Mouse (Mus musculus) limb, embryonic 14.5 days (tissue): ENCODE results near the gene Pank2. TPM values are rescaled to one million over a fixed set of nuclear protein-coding genes. Genes with fewer than 3 reads are reported as not detected.

Experiments
- ATAC-seq: fragments of 200-750 bp; cut with Nextera tagmentation; 2 replicates; pipeline ENCODE4 v1.8.0; 2017; ENCODE audit warnings: low read depth, moderate number of reproducible peaks, moderate TSS enrichment; ENCODE audit not compliant: low FRiP score
- DNase-seq: peaks from one replicate; pipeline ENCODE4 v3.0.0-alpha.2; 2015; ENCODE audit warnings: low spot score
- H3K27ac ChIP-seq: fragments of 300-500 bp; sonication (generic); replicated peaks from 2 replicates; pipeline ENCODE4 v1.5.1; 2014; ENCODE audit warnings: low read depth, mild to moderate bottlenecking, low read length, moderate library complexity, mixed read lengths
- H3K27me3 ChIP-seq: fragments of 300-500 bp; sonication (generic); 2 replicates; pipeline ENCODE4 v1.6.1; 2014; ENCODE audit warnings: low read length, mixed read lengths; ENCODE audit not compliant: control insufficient read depth, insufficient read depth
- H3K36me3 ChIP-seq: fragments of 300-500 bp; sonication (generic); 2 replicates; pipeline ENCODE4 v1.6.1; 2014; ENCODE audit warnings: mild to moderate bottlenecking, low read length, moderate library complexity, mixed read lengths; ENCODE audit not compliant: control insufficient read depth, insufficient read depth
- H3K4me1 ChIP-seq: fragments of 300-500 bp; sonication (generic); 2 replicates; pipeline ENCODE4 v1.6.1; 2014; ENCODE audit warnings: antibody characterized with exemption, low read length, mixed read lengths; ENCODE audit not compliant: control insufficient read depth, insufficient read depth
- H3K4me2 ChIP-seq: fragments of 300-500 bp; sonication (generic); replicated peaks from 2 replicates; pipeline ENCODE4 v1.6.1; 2014; ENCODE audit warnings: low read depth, mild to moderate bottlenecking, low read length, moderate library complexity; ENCODE audit not compliant: severe bottlenecking
- H3K4me3 ChIP-seq: fragments of 300-500 bp; sonication (generic); replicated peaks from 2 replicates; pipeline ENCODE4 v1.5.1; 2014; ENCODE audit warnings: low read length
- H3K9ac ChIP-seq: fragments of 300-500 bp; sonication (generic); 2 replicates; pipeline ENCODE4 v1.6.1; 2014; ENCODE audit warnings: mild to moderate bottlenecking, low read depth, low read length, moderate library complexity; ENCODE audit not compliant: severe bottlenecking
- H3K9me3 ChIP-seq: fragments of 300-500 bp; sonication (generic); 2 replicates; pipeline ENCODE4 v1.6.1; 2016; ENCODE audit warnings: low read length; ENCODE audit not compliant: control insufficient read depth
- POLR2A ChIP-seq: fragments of 200-500 bp; IDR thresholded peaks from 2 replicates; pipeline ENCODE4 v1.8.0; 2012; ENCODE audit warnings: inconsistent platforms, mild to moderate bottlenecking, moderate library complexity, borderline replicate concordance; ENCODE audit not compliant: insufficient read depth, insufficient read length; ENCODE audit errors: extremely low read depth
- WGBS: fragments of 180-500 bp; shearing (Covaris S2); extraction: QIAGEN DNeasy Blood & Tissue Kit; methylation state at CpG from one replicate; pipeline ENCODE4 v1.1.7; 2014; 5-methylcytosine and 5-hydroxymethylcytosine counted together
- polyA plus RNA-seq, 2 experiments: library from polyadenylated mRNA; depleted of rRNA in 1 of 2; stranded (reverse) in 1 of 2; unstranded in 1 of 2; fragments of >200 nt; fragmentation: Nextera tagmentation in 1 of 2; extraction: Ambion mirVana in 1 of 2; gene quantifications; 2 replicates each; pipeline versions ENCODE4 v1.2.1 to v1.2.3; 2012 to 2014

The Pank2 gene
- polyA plus RNA-seq (2012; rRNA removed): 44.7 and 47.2 TPM in 2 replicates
- 44.6 and 50.0 TPM in 2 replicates for polyA plus RNA-seq (2014; fragmentation: Nextera tagmentation; extraction: Ambion mirVana)

GRCm38 (mm10) chr2:131262213-131262672 lies at the start of gene Pank2:
TSS of gene Pank2 (plus strand) at chr2:131262495.
- ATAC-seq (peak; percentile 99), DNase-seq (peak; percentile 98)
- Histone ChIP-seq H3K4me3 (peak within 1 kb of the TSS; percentile 67), H3K9me3 (no peaks in the 10 kb centered on the region), H3K9ac (peak within 1 kb of the TSS; percentile 95), H3K4me2 (peak within 1 kb of the TSS; percentile 72), H3K27me3 (no peaks in the 10 kb centered on the region), H3K4me1 (peaks cover 19% of the 10 kb centered on the region), H3K27ac (peak within 1 kb of the TSS; percentile 95), H3K36me3 (no peaks in the 10 kb centered on the region; the same call in 1 of the 2 replicates)
- WGBS: under 1% methylated on average over 41 of the region's 49 CpGs
- peak; percentile 90 for TF ChIP-seq POLR2A

GRCm38 (mm10) chr2:131213773-131214172 lies 48.5 kb upstream of the Pank2 start:
- ATAC-seq (no peak), DNase-seq (no peak)
- Histone ChIP-seq H3K4me2 (no peak overlapping the region), H3K36me3 (peaks cover 8% of the 10 kb centered on the region; the same call in 1 of the 2 replicates), H3K4me1 (peaks cover 5% of the 10 kb centered on the region), H3K4me3 (no peak overlapping the region), H3K9me3 (no peaks in the 10 kb centered on the region), H3K27me3 (no peaks in the 10 kb centered on the region), H3K27ac (no peak overlapping the region), H3K9ac (no peak overlapping the region)
- no peak for TF ChIP-seq POLR2A
- 79% methylated on average over 7 of the region's 7 CpGs for WGBS

- no peak overlapping the region for H3K9ac ChIP-seq
- WGBS: 76% methylated on average over 7 of the region's 7 CpGs
- no peak for DNase-seq
- no peaks in the 10 kb centered on the region for H3K27me3 ChIP-seq
- ATAC-seq: no peak
- H3K9me3 ChIP-seq: no peaks in the 10 kb centered on the region
- peaks cover 8% of the 10 kb centered on the region; the same call in 1 of the 2 replicates for H3K36me3 ChIP-seq
- peaks cover 2% of the 10 kb centered on the region for H3K4me1 ChIP-seq
- H3K4me3 ChIP-seq: no peak overlapping the region
- no peak overlapping the region for H3K4me2 ChIP-seq
- TF ChIP-seq POLR2A: no peak
- H3K27ac ChIP-seq: no peak overlapping the region
Observed at GRCm38 (mm10) chr2:131215941-131216858, 46.1 kb upstream of the Pank2 start.

DNA sequence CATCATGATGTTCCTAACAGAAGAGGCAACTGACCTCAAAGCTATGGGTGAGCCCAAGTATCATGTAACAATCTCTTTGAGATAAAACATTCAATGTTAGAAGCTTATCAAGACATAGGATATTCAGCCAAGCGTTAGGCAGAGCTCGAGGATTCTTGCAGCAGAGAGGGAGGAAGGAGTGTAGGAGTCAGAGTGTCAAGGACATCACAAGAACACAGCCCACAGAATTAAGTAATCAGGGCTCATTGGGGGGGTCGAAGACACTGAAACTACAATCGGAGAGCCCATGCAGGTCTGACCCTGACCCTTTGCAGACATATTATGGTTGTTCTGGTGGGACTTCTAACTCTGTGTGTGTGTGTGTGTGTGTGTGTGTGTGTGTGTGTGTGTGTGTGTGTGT lies 42.3 kb upstream of the Pank2 start:
- WGBS: 77% methylated on average over 4 of the region's 4 CpGs
- H3K9ac ChIP-seq: no peak overlapping the region
- no peak for TF ChIP-seq POLR2A
- H3K4me3 ChIP-seq: no peak overlapping the region
- H3K9me3 ChIP-seq: no peaks in the 10 kb centered on the region
- no peaks in the 10 kb centered on the region for H3K27me3 ChIP-seq
- ATAC-seq (no peak), DNase-seq (no peak)
- no peak overlapping the region for H3K4me2 ChIP-seq
- no peaks in the 10 kb centered on the region for H3K36me3 ChIP-seq
- H3K27ac ChIP-seq: no peak overlapping the region
- H3K4me1 ChIP-seq: no peaks in the 10 kb centered on the region

GRCm38 (mm10) chr2:131221853-131222515 lies 40.3 kb upstream of the Pank2 start:
- WGBS: 77% methylated on average over 3 of the region's 3 CpGs
- Histone ChIP-seq H3K27me3 (no peaks in the 10 kb centered on the region), H3K9me3 (no peaks in the 10 kb centered on the region), H3K27ac (no peak overlapping the region), H3K4me1 (no peaks in the 10 kb centered on the region), H3K4me2 (no peak overlapping the region), H3K4me3 (no peak overlapping the region), H3K36me3 (no peaks in the 10 kb centered on the region), H3K9ac (no peak overlapping the region)
- DNase-seq: no peak
- no peak for ATAC-seq
- no peak for TF ChIP-seq POLR2A
